Mouse (Mus musculus): ENCODE measurements around the gene Sgpl1.
"Not testable (repeated sequence)": the region's sequence is repeated elsewhere in the genome, so short reads cannot be mapped to it uniquely, and the experiment has no call there.

The Sgpl1 gene

DNA sequence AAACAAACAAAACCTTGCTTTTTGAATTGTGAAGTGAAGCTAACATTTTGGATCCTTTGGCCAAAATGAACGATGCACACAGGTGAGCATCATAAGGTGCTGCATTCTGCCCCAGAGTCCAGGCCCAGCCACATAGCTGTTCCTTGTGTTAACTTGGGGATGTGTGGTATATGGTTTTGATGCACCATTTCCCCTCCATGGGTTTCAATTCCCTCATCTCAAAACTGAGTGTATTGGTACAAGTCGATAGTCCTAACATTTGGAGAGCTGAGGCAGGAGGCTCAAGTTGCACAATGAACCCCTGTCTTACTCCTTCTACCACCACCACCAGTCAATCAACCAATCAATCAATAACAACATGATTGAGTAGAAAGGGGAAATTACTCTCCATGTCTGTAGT lies 8.9 kb upstream of the Sgpl1 start:
- DNase-seq (ENCODE audit: low spot score in 2 of 2): no peak

DNA sequence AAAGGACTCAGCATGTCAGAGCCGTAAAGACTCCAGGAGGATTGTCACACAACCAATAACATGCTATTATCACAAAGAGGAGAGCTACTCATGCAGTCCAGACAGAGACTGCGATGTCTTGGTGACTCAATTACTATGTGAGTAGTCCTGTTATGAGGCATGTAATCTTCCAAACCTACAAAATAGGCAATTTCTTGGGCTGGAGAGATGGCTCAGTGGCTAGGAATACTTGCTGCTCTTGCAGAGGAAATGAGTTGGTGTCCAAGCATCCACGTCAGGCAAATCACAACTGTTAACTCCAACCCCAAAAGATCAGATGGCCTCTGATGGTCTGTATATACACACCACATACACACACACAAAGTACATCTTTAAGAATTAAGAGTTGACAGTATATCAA lies 8.1 kb upstream of the Sgpl1 start:
- DNase-seq (ENCODE audit: low spot score in 2 of 2): no peak

DNA sequence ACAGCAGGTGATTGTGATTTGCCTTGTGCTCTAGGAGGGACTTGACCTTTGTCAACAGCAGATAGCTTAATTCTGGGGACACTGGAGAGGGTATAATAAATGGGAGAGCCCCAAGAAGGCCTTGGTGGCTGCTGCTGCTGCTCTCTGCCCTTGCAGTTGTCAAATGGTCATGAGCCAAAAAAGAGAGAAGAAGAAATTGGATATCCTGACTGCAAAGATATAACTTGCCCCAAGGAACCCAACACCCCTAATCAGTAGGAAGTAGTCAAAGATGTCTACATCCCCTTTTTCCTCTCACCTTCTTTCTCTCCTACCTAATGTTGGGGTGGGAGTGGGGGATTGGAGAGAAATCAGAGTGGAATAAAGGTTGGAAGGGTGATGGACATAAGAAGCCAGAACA lies 4.6 kb upstream of the Sgpl1 start:
- DNase-seq (ENCODE audit: low spot score in 2 of 2): no peak

DNA sequence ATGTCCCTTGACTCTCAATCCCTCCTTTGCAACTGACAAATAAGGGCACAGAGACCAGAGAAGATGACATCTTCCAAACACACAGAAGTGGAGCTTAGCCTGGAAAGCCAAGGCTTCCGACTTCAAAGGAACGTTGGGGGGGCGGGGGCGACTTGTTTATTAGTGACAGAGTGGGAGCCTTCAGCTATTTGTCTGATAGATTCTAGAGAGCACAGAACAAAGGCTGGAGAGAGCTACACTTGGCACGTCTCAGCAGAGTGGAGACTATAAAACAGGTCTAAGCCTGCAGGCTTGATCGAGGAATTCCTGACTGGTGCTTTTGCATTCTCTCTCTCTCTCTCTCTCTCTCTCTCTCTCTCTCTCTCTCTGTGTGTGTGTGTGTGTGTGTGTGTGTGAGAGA lies 3.1 kb upstream of the Sgpl1 start:
- DNase-seq (ENCODE audit: low spot score in 2 of 2): no peak

DNA sequence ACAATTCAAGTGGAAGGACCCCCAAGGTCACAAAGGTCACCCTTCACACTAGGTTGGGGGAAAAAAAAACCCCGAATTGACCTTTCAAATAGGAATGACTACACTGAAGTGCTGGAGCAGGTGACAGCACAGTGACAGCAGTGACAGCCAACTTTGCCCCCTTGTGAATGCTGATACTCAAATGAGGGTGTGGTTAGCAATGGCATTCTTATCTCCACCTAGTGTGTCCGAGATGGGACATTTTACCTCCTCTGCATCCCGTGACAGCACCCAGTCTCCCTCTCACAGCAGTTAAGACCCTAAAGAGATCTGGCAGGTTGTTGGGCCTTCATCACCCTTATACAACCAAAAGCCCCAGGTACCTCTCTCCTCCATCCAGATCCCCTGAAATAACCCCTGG lies 2.0 kb upstream of the Sgpl1 start:
- no peak for DNase-seq (ENCODE audit: low spot score in 2 of 2)

DNA sequence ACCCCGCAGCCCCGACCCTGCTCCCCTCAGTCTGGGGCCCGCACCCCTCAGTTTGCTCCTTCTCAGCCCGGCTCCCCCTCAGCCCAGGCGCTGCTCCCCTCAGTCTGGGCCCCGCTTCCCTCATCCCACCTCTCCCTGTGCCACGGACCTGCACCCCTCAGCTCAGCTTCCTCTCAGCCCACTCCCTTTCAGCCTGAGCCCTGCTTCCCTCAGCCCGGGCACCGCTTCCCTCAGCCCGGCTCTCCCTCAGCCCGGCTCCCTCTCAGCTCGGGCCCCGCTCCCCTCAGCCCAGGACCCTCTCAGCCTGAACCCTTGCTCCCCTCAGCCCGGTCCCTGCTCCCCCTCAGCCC lies 721 bp downstream of the Sgpl1 start:
- DNase-seq (ENCODE audit: low spot score in 2 of 2): peak in 1 of 2 experiments; percentile 17

DNA sequence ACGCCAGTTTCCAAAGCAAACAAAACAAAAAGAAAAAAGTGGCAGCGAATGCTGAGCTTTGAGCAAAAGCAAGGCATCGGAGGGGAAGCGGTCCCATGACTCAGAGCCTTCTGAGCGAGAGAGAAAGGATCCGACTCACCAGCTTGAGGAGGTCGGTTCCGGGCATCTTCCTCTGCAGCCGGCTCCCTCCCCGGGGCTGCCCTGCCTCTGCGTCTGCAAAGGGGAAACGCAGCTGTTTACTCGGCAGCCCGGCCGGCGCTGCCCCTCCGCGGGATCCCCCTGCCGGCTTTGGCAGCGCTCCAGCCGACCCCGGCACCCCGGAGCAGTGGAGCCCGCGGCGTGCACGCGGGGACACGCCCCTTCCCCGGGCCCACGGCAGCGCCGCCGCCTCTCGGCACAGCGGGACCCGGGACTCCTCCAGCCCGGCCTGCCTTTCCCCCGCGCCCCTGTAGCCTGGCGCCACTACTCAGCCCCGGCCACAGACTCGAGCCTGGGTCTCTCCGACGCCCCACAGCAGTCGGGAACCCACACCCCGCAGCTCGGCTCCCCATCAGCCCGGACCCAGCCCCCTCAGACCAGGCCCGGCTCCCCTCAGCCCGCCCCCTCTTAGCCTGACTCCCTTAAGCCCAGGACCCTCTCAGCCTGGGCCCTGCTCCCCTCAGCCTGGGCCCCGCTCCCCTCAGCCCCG lies 1.2 kb downstream of the Sgpl1 start:
- DNase-seq (ENCODE audit: low spot score in 2 of 2): peak; percentile 52 to 76

DNA sequence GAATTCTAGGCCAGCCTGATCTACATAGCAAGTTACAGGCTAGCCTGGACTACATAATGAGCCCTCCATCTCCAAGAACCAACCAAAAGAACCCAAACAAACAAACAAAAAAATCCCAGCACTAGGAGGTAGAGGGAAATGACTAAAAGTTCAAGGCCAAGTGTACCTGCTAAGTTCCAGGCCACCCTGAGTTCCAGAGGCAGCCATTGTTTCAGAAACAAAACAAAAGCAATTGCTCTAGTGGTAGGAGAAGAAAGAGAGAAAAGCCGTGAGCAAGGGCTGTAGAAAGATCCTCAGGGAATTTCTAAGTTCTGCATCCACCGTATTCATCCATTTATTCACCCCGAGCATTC lies 1.8 kb downstream of the Sgpl1 start:
- no peak for DNase-seq (ENCODE audit: low spot score in 2 of 2)

DNA sequence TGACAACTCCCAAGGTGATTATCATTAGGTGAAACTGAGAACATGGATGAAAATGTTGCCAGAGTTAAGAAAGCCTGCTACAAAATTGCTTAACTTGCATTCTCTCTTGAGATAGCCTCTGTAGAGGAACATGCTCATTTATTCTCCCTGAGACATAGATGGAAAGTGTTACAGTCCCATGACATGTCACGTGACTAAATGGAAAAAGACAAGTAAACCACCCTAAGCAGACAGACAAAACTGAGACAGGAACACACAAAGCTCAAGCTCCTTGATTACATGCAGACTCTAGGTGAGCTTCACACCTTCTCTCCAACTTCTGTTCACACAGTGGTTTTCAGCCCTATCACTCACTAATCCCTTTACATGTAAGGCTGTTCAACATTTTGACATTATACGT lies 4.2 kb downstream of the Sgpl1 start:
- no peak for DNase-seq (ENCODE audit: low spot score in 2 of 2)

DNA sequence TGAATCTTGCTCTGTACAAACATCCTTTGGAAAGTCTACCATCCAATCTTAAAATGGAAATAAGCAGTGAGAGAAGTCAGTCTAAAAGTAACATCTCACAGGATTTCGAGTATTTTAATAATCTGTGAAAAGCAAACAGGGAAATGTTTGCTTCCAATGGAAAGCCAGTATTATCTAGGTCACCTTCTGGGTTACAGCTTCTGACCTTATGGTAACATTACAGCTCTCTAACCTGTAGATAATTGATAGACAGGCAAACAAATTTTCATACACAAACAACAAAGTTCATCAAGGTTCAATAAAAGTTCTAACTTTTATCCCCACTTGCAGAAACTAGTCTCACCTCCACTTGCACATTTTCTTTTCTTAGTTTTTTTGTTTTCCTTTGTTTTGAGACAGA lies 9.9 kb downstream of the Sgpl1 start:
- no peak for DNase-seq (ENCODE audit: low spot score in 2 of 2)

DNA sequence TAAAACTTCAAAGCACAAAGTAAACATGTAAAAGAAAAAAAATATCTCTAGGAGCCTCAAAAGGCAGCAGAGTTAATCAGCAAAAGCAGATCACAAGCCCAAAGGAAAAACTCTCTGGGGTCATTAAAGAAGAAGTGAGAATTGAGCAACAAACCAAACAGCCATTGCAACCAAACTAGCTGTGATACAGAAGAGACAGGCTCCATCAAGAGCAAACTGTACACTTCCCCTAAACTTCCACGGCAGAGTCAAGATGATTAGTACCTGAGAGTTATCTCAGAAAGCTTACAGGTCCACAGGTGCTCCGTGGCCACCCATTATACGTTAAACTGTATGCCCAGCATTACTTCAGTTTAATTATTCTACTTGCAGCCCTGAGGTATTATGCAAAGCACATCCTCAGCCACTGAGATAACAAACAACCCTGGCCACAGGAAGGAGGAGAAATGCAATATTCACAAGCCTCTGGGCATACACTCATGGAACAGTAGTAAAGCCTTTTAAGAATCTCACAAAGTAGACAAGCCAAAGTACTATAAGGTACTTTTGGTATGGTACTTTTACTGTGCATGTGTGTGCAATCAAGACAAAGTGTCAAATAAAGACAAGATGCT lies 12.2 kb downstream of the Sgpl1 start:
- DNase-seq (ENCODE audit: low spot score in 2 of 2): no peak

DNA sequence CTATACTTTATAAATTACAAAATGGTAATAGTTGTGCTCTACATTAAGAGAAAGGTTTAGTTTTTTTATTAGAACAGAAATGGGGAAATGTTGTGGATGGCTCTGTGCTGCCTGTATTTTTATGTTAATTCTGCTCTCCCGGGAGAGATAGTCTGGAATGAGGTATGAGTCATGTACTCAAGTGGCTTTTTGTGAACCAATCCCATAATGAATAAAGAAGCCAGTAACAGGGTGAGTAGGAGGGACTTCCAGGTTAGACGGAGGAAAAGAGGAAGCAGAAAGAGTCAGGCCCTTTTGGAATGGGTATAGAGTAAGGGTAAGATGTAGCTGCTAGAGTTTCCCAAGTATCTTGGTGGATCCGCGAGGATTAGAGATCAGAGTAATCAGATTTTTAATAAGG lies 13.5 kb downstream of the Sgpl1 start:
- no peak for DNase-seq (ENCODE audit: low spot score in 2 of 2)

DNA sequence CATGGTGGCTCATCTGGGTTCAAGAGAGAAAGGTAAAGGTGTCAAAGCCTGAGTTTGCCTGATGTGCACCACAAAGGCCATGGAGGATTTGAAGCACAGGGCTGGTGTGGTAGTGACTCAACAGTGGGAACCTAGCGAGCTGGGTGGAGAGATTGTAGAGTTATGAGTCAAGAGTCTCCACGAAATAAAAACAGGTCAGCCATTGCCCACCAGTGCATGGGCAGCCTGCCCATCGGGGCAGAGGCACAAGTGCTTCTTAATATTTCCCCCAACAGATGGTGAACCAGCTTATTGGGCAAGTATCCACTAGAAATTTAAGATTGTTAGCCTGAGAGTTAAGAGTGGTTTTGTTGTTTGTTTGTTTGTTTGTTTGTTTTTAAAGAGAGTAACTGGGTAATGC lies 16.5 kb downstream of the Sgpl1 start:
- no peak for DNase-seq (ENCODE audit: low spot score in 2 of 2)

DNA sequence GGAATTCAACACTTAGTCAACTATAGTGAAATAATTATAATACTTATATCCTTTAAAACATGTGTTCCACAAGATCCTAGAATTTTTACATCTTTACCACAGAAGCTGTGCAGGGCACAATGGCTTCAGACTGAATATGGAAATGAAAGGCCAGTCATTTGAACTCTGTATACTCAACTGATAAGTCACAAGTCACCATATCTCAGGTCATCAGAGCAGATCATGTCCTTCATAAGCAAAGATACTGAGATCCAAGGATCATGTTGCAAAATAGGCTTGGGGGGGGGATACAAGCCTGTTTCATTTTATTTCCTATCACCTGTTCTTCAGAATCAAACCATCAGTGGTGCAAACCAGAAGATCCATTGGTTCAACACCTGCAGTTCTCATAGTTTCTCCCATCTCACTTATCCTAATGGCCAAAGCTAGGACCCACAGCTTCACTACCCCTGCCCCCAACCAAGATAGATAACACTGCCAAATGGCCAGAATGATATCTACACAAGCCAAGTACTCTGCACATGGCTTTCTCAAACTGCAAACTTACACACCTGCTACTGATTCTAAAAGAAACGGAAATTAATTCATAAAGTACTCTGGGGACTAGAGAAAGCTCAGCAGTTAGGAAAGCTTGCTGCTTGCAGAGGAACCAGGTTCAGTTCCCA lies 18.7 kb downstream of the Sgpl1 start:
- DNase-seq (ENCODE audit: low spot score in 2 of 2): no peak

DNA sequence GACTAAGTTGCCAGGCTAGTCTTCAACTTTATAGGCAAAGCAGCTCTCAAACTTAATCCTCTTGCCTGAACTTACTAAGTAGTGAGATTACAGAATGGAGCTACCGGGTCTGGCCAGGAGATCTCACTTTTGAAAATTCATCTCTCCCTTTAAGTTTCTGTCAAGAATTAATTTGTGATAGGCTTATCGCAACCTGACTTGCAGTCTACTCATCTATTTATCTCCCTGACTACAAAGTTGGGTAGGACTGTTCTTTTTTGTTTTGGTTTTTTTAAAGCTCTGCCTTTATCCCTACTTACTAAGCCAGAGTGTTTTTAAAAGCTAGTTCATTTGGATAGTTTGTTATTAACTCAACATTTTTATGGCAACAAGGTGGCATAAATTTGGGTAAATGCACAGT lies 23.0 kb downstream of the Sgpl1 start:
- DNase-seq (ENCODE audit: low spot score in 2 of 2): no peak

DNA sequence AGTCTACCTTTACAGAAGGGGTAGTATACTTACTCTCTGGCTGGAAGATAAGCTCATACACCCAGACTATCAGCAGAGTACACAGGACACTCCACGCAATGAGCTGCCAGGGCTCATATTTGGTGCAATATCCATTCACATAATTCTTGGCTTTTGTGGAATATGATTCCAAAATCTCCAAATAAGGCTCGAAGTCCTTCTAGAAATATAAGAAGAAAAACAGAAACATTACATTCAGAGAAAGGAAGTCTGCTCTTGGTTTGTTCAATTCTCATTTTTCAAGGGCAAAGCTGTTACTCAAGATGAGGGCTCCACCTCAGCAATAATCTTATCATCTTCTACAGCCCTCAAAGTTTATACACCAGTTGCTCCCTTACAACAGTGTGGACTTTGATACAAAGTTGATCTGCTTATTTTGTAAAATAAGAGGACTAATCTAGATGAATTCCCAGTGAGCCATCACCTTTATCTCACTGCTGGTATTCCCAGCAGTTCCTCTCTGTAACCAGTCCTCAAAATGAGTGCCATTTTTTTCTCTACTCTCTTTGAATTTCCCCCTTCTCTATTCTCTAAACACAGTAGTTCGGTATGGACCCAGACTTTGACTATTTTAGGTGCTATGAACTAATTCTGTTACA lies 24.1 kb downstream of the Sgpl1 start:
- no peak for DNase-seq (ENCODE audit: low spot score in 2 of 2)

DNA sequence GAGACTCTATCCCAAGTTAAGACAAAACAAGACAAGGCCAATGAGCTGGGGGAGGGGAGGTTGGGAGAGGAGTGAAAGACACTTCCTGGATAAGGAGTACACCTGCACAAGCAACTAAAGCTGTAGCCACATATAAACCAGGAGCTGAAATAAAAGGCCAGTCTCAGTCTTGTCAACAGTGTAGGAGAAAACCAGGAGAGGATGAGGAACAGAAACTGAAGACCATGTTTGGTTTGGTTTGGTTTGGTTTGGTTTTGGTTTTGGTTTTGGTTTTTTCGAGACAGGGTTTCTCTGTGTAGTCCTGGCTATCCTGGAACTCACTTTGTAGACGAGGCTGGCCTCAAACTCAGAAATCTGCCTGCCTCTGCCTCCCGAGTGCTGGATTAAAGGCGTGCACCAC lies 25.8 kb downstream of the Sgpl1 start:
- not testable (repeated sequence) for DNase-seq (ENCODE audit: low spot score in 2 of 2)

DNA sequence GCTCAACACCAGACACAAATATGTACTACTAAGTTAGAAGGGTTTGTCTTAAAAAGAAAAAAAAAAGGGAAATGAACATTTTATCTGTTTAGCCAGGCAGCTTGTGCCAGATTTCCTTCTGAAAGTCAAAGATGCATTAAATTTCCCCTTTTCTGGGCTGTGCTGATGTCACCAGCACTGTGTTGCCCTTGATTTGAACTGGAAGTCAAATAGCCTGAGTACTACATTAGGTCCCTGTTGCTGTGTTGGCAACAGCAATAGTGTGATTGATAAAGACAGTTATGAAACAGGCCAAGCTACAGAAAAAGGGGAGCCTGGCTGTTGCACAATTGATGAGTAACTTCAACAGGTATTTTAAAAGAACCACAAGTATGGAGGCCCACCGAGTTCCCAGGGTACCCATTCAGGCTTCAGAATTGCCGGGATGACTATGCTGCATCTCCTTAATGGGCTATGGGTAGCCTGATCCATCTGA lies 33.2 kb downstream of the Sgpl1 start:
- no peak for DNase-seq (ENCODE audit: low spot score in 2 of 2)

DNA sequence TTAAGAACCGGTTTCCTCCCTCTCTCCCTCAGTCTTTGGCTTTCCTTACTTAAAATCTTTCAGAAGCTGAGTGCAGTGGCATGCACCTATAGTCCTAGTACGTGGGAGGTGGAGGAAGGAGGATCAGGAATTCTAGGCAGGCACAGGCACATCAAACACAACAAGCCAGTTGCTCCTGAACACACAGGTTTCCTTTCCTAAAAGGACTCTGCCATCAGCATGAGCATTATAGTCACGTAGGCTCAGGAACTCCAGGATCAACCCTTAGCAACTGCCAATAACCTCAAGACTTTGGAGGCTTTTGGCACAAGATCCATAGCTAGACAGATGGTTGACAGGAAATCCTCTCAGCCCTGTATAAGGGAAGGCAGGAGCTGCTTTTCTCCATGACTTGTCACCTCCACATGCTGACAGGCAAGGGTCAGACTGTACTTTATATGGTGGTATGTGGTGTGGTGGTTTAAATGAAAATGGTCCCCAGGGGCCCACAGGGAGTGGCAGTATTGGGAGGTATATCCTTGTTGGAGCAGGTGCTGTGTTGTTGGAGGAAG lies 43.9 kb downstream of the Sgpl1 start:
- DNase-seq (ENCODE audit: low spot score in 2 of 2): no peak

DNA sequence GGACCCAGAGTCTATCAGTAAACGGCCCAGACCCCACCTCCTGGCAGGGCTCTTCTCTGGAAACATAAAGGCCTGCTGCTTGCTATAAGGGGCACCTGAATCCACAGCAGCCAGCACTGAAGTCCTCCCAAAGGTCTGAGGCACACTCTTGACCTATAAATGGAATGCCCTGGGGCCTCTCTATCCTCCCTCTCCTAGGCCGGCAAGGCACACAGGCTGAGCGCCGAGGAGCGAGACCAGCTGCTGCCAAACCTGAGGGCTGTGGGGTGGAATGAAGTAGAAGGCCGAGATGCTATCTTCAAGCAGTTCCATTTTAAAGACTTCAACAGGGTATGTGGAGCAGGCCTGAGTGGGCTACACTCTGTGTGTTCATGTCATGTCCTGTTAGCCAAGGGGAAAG lies 55.6 kb downstream of the Sgpl1 start:
- no peak for DNase-seq (ENCODE audit: low spot score in 2 of 2)

DNA sequence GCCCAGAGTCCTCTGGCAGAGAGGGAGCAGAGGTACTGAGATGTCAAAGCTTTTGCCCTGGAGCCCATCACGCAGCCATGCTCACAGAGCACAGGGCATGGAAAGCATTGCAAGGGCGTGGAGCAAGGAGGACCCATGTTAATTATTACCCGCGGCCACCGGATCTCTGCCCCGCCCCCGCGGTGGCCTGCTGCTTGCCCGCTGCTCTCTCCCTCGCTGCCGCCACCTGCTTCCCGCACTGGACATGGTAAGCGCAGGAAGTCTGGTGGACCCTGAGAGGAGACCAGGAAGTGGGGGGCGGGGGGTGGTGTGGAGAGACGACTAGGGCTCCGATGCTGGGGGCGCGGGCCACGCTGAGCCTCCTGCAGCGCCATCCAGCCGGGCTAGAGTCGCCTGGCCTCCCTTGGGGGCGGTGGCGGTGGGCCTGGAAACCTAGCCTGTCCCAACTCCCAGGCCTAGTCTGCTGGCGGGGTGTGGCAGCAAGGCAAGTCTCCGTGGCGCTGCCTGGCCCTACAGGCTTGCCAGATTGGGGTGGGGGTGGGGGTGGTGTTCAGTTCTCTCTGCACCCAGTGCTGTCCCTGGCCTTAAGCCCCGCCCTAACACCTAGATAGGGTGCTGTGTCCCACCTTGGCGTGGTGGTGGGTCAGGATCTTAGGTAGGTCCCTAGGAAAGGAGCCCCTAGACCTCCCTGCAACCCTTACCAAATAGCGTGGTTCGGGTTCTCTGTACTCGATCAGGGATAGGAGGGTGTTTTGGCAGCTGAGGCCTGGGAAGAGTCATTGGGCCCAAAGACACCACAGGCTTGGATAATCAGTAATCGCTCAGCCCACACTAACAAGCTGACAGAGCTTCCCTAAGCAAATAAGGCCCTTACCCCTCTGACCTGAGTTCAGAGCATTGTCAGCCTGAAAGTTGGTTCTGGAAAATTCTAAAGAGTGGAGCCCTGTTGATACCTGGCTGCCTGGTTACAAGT lies 58.0 kb downstream of the Sgpl1 start, which contains the start of gene Pcbd1:
Gene Pcbd1 (plus strand): TSS at position 162 of the 973 bp plus-strand sequence.
- no peak for DNase-seq (ENCODE audit: low spot score in 2 of 2)

All from natural killer cell, adult 2 months (primary cell).